Mouse (Mus musculus): ENCODE data around the gene Rnf115. TPM values are rescaled to one million over a fixed set of nuclear protein-coding genes. Genes with fewer than 3 reads are reported as not detected.
A peak's percentile ranks its signal among the peaks of the same experiment; 100 is the strongest.

Gene Rnf115
- total RNA-seq, 2 experiments from 2014 or later, result 37.0 to 39.7 TPM

GRCm38 (mm10) chr3:96772949-96773348 is 45.5 kb downstream of the Rnf115 start:
- DNase-seq (ENCODE audit: low spot score in 2 of 2), result no peak

- DNase-seq (ENCODE audit: low spot score in 2 of 2), result no peak
Measured at GRCm38 (mm10) chr3:96777120-96777519, 49.7 kb downstream of the Rnf115 start.

GRCm38 (mm10) chr3:96782236-96782635 is 54.8 kb downstream of the Rnf115 start:
- DNase-seq (ENCODE audit: low spot score in 2 of 2), result no peak

- DNase-seq (ENCODE audit: low spot score in 2 of 2), result no peak
Measured at GRCm38 (mm10) chr3:96787784-96788183, 60.3 kb downstream of the Rnf115 start.

- no peak for DNase-seq (ENCODE audit: low spot score in 2 of 2)
Measured at GRCm38 (mm10) chr3:96788506-96788905, 61.0 kb downstream of the Rnf115 start.

GRCm38 (mm10) chr3:96800254-96800653 is 72.8 kb downstream of the Rnf115 start:
- DNase-seq (ENCODE audit: low spot score in 2 of 2), result no peak

GRCm38 (mm10) chr3:96802214-96802613 is 74.8 kb downstream of the Rnf115 start:
- DNase-seq (ENCODE audit: low spot score in 2 of 2), result no peak

- no peak for DNase-seq (ENCODE audit: low spot score in 2 of 2)
Measured at GRCm38 (mm10) chr3:96808136-96808535, 80.7 kb downstream of the Rnf115 start.

GRCm38 (mm10) chr3:96808651-96809050 is 81.2 kb downstream of the Rnf115 start:
- DNase-seq (ENCODE audit: low spot score in 2 of 2), result no peak

- no peak for DNase-seq (ENCODE audit: low spot score in 2 of 2)
Measured at GRCm38 (mm10) chr3:96811232-96811631, 83.8 kb downstream of the Rnf115 start.

GRCm38 (mm10) chr3:96812395-96813091 is 85.1 kb downstream of the Rnf115 start:
- peak; percentile 60 to 71 for DNase-seq (ENCODE audit: low spot score in 2 of 2)

GRCm38 (mm10) chr3:96813106-96813505 is 85.6 kb downstream of the Rnf115 start:
- no peak for DNase-seq (ENCODE audit: low spot score in 2 of 2)

- no peak for DNase-seq (ENCODE audit: low spot score in 2 of 2)
Measured at GRCm38 (mm10) chr3:96813591-96814244, 86.3 kb downstream of the Rnf115 start.

GRCm38 (mm10) chr3:96814342-96814741 is 86.9 kb downstream of the Rnf115 start:
- no peak for DNase-seq (ENCODE audit: low spot score in 2 of 2)

- no peak for DNase-seq (ENCODE audit: low spot score in 2 of 2)
Measured at GRCm38 (mm10) chr3:96820116-96820915, 92.9 kb downstream of the Rnf115 start.

GRCm38 (mm10) chr3:96821581-96821980 is 94.1 kb downstream of the Rnf115 start:
- DNase-seq (ENCODE audit: low spot score in 2 of 2), result no peak

- no peak for DNase-seq (ENCODE audit: low spot score in 2 of 2)
Measured at GRCm38 (mm10) chr3:96823701-96824100, 96.2 kb downstream of the Rnf115 start.

GRCm38 (mm10) chr3:96824614-96825013 is 97.2 kb downstream of the Rnf115 start:
- no peak for DNase-seq (ENCODE audit: low spot score in 2 of 2)

- no peak for DNase-seq (ENCODE audit: low spot score in 2 of 2)
Measured at GRCm38 (mm10) chr3:96825261-96825660, 97.8 kb downstream of the Rnf115 start.

- DNase-seq (ENCODE audit: low spot score in 2 of 2), result no peak
Measured at GRCm38 (mm10) chr3:96828308-96828864, 100.9 kb downstream of the Rnf115 start.

GRCm38 (mm10) chr3:96828984-96829383 is 101.5 kb downstream of the Rnf115 start, which contains the start of the genes Pdzk1 and Cd160:
Gene Pdzk1 (plus strand): TSS chr3:96829284.
Gene Cd160 (minus strand): TSS chr3:96829351.
- DNase-seq (ENCODE audit: low spot score in 2 of 2), result no peak
